Mouse (Mus musculus) T-cell, adult 66 days (primary cell): Measurements from ENCODE around the gene Tas2r117. TPM values are rescaled to one million over a fixed set of nuclear protein-coding genes. Genes with fewer than 3 reads are reported as not detected.

Experiments used
- total RNA-seq, 2 experiments: library from RNA; stranded (reverse); gene quantifications; 3 replicates in 1 of 2; 4 replicates in 1 of 2; pipeline ENCODE4 v1.2.4; 2023

The Tas2r117 gene
- not detected for total RNA-seq

DNA sequence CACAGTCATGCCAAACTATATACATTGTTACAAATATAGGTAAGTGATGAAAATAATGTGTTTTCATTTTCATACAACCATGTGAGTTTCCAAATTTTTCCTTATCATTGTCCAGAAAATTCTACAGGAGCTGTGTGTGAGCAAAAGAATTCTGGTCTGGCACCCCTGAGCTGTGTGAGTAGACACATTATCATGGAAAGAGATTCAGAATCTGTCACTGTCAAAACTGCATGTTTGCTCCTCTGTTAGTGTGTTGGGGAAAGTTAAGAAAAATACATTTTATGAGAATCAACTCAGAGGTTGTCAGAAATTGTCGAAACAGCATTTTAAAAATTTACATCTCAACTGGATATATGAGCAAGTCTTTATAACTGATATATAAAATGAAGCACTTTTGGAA is at the start of gene Tas2r117:
Tas2r117 (plus strand) TSS at position 301 of the 400 bp plus-strand sequence.

DNA sequence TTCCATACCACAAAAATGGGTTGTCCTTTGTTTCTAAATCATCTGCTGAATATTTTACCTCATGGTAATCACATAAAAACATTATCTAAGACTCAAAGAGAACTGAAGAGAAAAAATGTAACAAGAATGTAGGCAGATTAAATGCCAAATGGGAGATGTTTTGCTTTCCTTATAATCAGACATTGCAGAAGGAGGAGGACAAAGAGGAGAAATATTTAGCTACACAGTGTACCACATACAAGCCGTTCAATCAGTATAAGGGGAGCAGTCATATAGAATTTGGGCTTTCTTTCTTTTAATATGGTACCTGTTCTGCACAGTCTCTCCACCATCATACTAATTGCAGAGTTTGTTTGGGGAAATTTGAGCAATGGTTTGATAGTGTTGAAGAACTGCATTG is 48.2 kb upstream of the Tas2r117 start, which contains the start of gene Tas2r124:
Tas2r124 (plus strand) TSS at position 301 of the 400 bp plus-strand sequence.

DNA sequence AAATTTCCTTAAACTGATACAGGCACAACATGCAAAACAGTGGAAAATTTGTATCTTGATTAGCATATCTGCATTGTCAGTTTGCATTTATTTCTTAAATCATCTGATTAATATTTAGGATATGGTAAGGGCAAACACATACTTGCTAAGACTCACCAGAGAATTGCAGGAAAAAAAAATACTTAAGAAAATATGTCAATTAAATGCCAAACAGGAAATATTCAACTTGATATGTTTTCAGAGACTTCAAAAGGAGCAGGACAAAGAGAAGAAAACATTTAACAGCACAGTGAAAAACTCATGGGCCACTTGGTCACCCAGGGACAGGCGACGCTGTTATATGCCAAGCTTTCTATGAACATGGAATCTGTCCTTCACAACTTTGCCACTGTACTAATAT is 40.8 kb upstream of the Tas2r117 start, which contains the start of gene Tas2r102:
Tas2r102 (plus strand) TSS at position 301 of the 400 bp plus-strand sequence.

GRCm38 (mm10) chr6:132778062-132778461 is 24.6 kb upstream of the Tas2r117 start, which contains the start of gene Tas2r136:
Tas2r136 (minus strand) TSS chr6:132778162.

DNA sequence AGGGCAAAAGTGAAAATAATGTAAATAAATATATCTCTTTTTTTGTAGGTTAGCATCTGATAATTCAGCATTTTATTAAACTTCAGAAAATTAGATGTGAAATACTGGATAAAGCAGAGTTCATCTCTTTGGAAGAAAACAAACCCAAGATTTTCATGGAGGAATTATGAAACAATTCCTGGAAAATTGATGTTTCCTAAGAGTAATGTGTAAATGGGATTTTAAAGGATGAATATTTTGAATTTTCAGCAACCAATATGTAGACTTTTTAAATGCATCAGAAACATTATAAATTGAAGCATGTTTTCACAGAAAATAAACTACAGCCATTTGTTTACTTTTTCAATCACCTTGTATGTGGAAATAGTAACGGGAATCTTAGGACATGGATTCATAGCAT is 44.2 kb downstream of the Tas2r117 start, which contains the start of gene Tas2r123:
Tas2r123 (plus strand) TSS at position 301 of the 400 bp plus-strand sequence.

Other genes with a start within 250 kb of the Tas2r117 start
- gene Prh1, start 233.0 kb upstream of the Tas2r117 start, total RNA-seq, result not detected
- gene Prp2, start 206.9 kb upstream of the Tas2r117 start, total RNA-seq, result not detected
- gene A630073D07Rik, start 151.3 kb upstream of the Tas2r117 start, total RNA-seq, result not detected
- not detected for gene Tas2r120, start 145.9 kb upstream of the Tas2r117 start, total RNA-seq
- gene Tas2r121, start 101.8 kb upstream of the Tas2r117 start, total RNA-seq, result not detected
- not detected for gene Tas2r122, start 90.9 kb upstream of the Tas2r117 start, total RNA-seq
- not detected for gene Tas2r115, start 64.8 kb upstream of the Tas2r117 start, total RNA-seq
- gene Tas2r124, start 48.1 kb upstream of the Tas2r117 start, total RNA-seq, result not detected
- gene Tas2r102, start 40.7 kb upstream of the Tas2r117 start, total RNA-seq, result not detected
- gene Tas2r136, start 24.7 kb upstream of the Tas2r117 start, total RNA-seq, result not detected
- not detected for gene Tas2r123, start 44.3 kb downstream of the Tas2r117 start, total RNA-seq
- gene Tas2r116, start 52.6 kb downstream of the Tas2r117 start, total RNA-seq, result not detected
- gene Tas2r110, start 65.2 kb downstream of the Tas2r117 start, total RNA-seq, result not detected
- gene Tas2r113, start 90.2 kb downstream of the Tas2r117 start, total RNA-seq, result not detected
- not detected for gene Tas2r125, start 106.8 kb downstream of the Tas2r117 start, total RNA-seq
- not detected for gene Tas2r129, start 148.3 kb downstream of the Tas2r117 start, total RNA-seq
- not detected for gene Tas2r131, start 155.1 kb downstream of the Tas2r117 start, total RNA-seq
- gene Tas2r109, start 178.1 kb downstream of the Tas2r117 start, total RNA-seq, result not detected
- not detected for gene Tas2r103, start 234.3 kb downstream of the Tas2r117 start, total RNA-seq